Mouse (Mus musculus) bone marrow, adult 2 months (tissue): ENCODE measurements around the gene Kazald1. TPM values are rescaled to one million over a fixed set of nuclear protein-coding genes. Genes with fewer than 3 reads are reported as not detected.

ENCODE experiments used
- H3K27ac ChIP-seq: fragments of 200-500 bp; 2 replicates; pipeline ENCODE4 v1.5.1; 2012; ENCODE audit warnings: low read depth, mild to moderate bottlenecking, control low read depth, inconsistent platforms, low read length; ENCODE audit not compliant: control insufficient read depth, poor library complexity, insufficient read depth
- H3K4me1 ChIP-seq: fragments of 200-500 bp; 2 replicates; pipeline ENCODE4 v1.6.1; 2011; ENCODE audit warnings: low read length; ENCODE audit not compliant: control insufficient read depth, insufficient read depth
- H3K4me3 ChIP-seq: fragments of 200-500 bp; replicated peaks from 2 replicates; pipeline ENCODE3; 2011; ENCODE audit warnings: mild to moderate bottlenecking, low read depth, low read length, control low read depth; ENCODE audit not compliant: control insufficient read depth
- CTCF ChIP-seq: fragments of 200-500 bp; IDR thresholded peaks from 2 replicates; pipeline ENCODE4 v1.5.1; 2011; ENCODE audit warnings: low read length, control low read depth; ENCODE audit not compliant: control insufficient read depth, insufficient read depth
- POLR2A ChIP-seq: fragments of 200-500 bp; IDR thresholded peaks from 2 replicates; pipeline ENCODE4 v1.6.1; 2011; ENCODE audit warnings: low read depth, mild to moderate bottlenecking, control low read depth, low read length, borderline replicate concordance; ENCODE audit not compliant: control insufficient read depth
- WGBS: fragments of 180-500 bp; shearing (Covaris S2); methylation state at CpG from one replicate; pipeline ENCODE4 v1.1.7; 2018; 5-methylcytosine and 5-hydroxymethylcytosine counted together
- polyA plus RNA-seq: library from polyadenylated mRNA; stranded (reverse); fragments of >200 nt; gene quantifications from 2 replicates; pipeline ENCODE4 v1.2.4, GENCODE M21; 2011; ENCODE audit warnings: low replicate concordance; ENCODE audit not compliant: missing spikeins, insufficient read depth, insufficient read length

The Kazald1 gene
- polyA plus RNA-seq, 1 experiment = 2.2 TPM

- Histone ChIP-seq H3K27ac (no peak within 1 kb of the TSS), H3K4me3 (no peak within 1 kb of the TSS), H3K4me1 (peaks cover 3% of the 10 kb centered on the region)
- 65% methylated on average over 5 of the region's 5 CpGs for WGBS
- TF ChIP-seq CTCF = no peak
- TF ChIP-seq POLR2A = no peak
Observed at GRCm38 (mm10) chr19:45045651-45046050, 29.4 kb upstream of the Kazald1 start, which contains the start of gene Pdzd7. Gene Pdzd7 (minus strand): TSS chr19:45045717.

- H3K27ac ChIP-seq = no peak overlapping the region
- TF ChIP-seq CTCF (no peak), POLR2A (no peak)
- H3K4me1 ChIP-seq = peaks cover 3% of the 10 kb centered on the region
- H3K4me3 ChIP-seq = peak overlapping the region; percentile 76
- 3% methylated on average over 34 of the region's 34 CpGs for WGBS
Observed at GRCm38 (mm10) chr19:45046523-45047321, 28.3 kb upstream of the Kazald1 start.

GRCm38 (mm10) chr19:45047417-45047934, 27.6 kb upstream of the Kazald1 start, which contains the start of gene Sfxn3:
Gene Sfxn3 (plus strand): TSS chr19:45047503.
- Histone ChIP-seq H3K4me1 (peaks cover 3% of the 10 kb centered on the region), H3K27ac (peak within 1 kb of the TSS; percentile 77), H3K4me3 (peak within 1 kb of the TSS; percentile 76)
- TF ChIP-seq POLR2A (peak; percentile 64), CTCF (peak; percentile 63)
- WGBS = under 1% methylated on average over 26 of the region's 26 CpGs

- TF ChIP-seq POLR2A (no peak), CTCF (no peak)
- Histone ChIP-seq H3K27ac (peak overlapping the region; percentile 77), H3K4me3 (peak overlapping the region; percentile 76), H3K4me1 (peaks cover 3% of the 10 kb centered on the region)
- 5% methylated on average over 11 of the region's 11 CpGs for whole genome bisulfite sequencing
Observed at GRCm38 (mm10) chr19:45047935-45048643, 27.0 kb upstream of the Kazald1 start.

- Histone ChIP-seq H3K4me1 (peaks cover 3% of the 10 kb centered on the region), H3K27ac (peak overlapping the region; percentile 77)
Observed at GRCm38 (mm10) chr19:45048644-45049365, 26.2 kb upstream of the Kazald1 start.

GRCm38 (mm10) chr19:45049523-45049922, 25.5 kb upstream of the Kazald1 start:
- Histone ChIP-seq H3K27ac (no peak overlapping the region), H3K4me1 (peaks cover 3% of the 10 kb centered on the region), H3K4me3 (no peak overlapping the region)
- no peak for TF ChIP-seq POLR2A
- no peak for TF ChIP-seq CTCF
- WGBS = 52% methylated on average over 9 of the region's 9 CpGs

More at GRCm38 (mm10) chr19:45048644-45049365, 26.2 kb upstream of the Kazald1 start:
- TF ChIP-seq POLR2A (no peak), CTCF (no peak)
- 86% methylated on average over 12 of the region's 12 CpGs for WGBS
- no peak overlapping the region for H3K4me3 ChIP-seq

GRCm38 (mm10) chr19:45053451-45053850, 21.6 kb upstream of the Kazald1 start:
- WGBS = 88% methylated on average over 8 of the region's 8 CpGs
- TF ChIP-seq POLR2A (no peak), CTCF (no peak)
- Histone ChIP-seq H3K4me3 (no peak overlapping the region), H3K27ac (no peak overlapping the region), H3K4me1 (peaks cover 1% of the 10 kb centered on the region; the same call in 1 of the 2 replicates)
